Mouse (Mus musculus): ENCODE data around the gene Slc25a20. TPM values are rescaled to one million over a fixed set of nuclear protein-coding genes. Genes with fewer than 3 reads are reported as not detected.

Slc25a20 gene
- polyA plus RNA-seq, 1 experiment = 15.2 TPM

GRCm38 (mm10) chr9:108732462-108732861 lies 70.6 kb downstream of the Slc25a20 start:
- no peak for DNase-seq (ENCODE audit: extremely low spot score in 1 of 2, low spot score in 1 of 2)

Other genes starting within 250 kb of the Slc25a20 start
- gene Ccdc36, start 233.6 kb upstream of the Slc25a20 start, polyA plus RNA-seq (2012; rRNA removed) = 0.86 and 0.98 TPM in 2 replicates
- gene BC048562, start 225.6 kb upstream of the Slc25a20 start, polyA plus RNA-seq (2012; rRNA removed) = not detected in 2 replicates
- 22.3 and 22.6 TPM in 2 replicates for gene Ccdc71, start 201.6 kb upstream of the Slc25a20 start, polyA plus RNA-seq (2012; rRNA removed)
- gene Klhdc8b, start 200.5 kb upstream of the Slc25a20 start, polyA plus RNA-seq (2012; rRNA removed) = 62.5 and 63.7 TPM in 2 replicates
- 36.6 and 38.1 TPM in 2 replicates for gene Lamb2, start 182.4 kb upstream of the Slc25a20 start, polyA plus RNA-seq (2012; rRNA removed)
- 172 TPM in 2 replicates for gene Usp19, start 171.5 kb upstream of the Slc25a20 start, polyA plus RNA-seq (2012; rRNA removed)
- gene Qars, start 154.4 kb upstream of the Slc25a20 start, polyA plus RNA-seq (2012; rRNA removed) = 123 and 126 TPM in 2 replicates
- gene Qrich1, start 145.3 kb upstream of the Slc25a20 start, polyA plus RNA-seq (2012; rRNA removed) = 98.2 and 129 TPM in 2 replicates
- gene Impdh2, start 101.8 kb upstream of the Slc25a20 start, polyA plus RNA-seq (2012; rRNA removed) = 72.2 and 74.4 TPM in 2 replicates
- gene Ndufaf3, start 94.7 kb upstream of the Slc25a20 start, polyA plus RNA-seq (2012; rRNA removed) = 61.2 and 63.4 TPM in 2 replicates
- gene Dalrd3, start 92.2 kb upstream of the Slc25a20 start, polyA plus RNA-seq (2012; rRNA removed) = 259 and 275 TPM in 2 replicates
- gene Wdr6, start 83.3 kb upstream of the Slc25a20 start, polyA plus RNA-seq (2012; rRNA removed) = 114 and 138 TPM in 2 replicates
- 105 TPM in 2 replicates for gene P4htm, start 64.4 kb upstream of the Slc25a20 start, polyA plus RNA-seq (2012; rRNA removed)
- 47.2 and 49.0 TPM in 2 replicates for gene Arih2, start 12.7 kb upstream of the Slc25a20 start, polyA plus RNA-seq (2012; rRNA removed)
- gene Prkar2a, start 27.2 kb downstream of the Slc25a20 start, polyA plus RNA-seq (2012; rRNA removed) = 21.9 and 23.3 TPM in 2 replicates
- 204 and 217 TPM in 2 replicates for gene Ip6k2, start 121.7 kb downstream of the Slc25a20 start, polyA plus RNA-seq (2012; rRNA removed)
- gene Nckipsd, start 146.3 kb downstream of the Slc25a20 start, polyA plus RNA-seq (2012; rRNA removed) = 55.5 and 58.8 TPM in 2 replicates
- gene Celsr3, start 164.2 kb downstream of the Slc25a20 start, polyA plus RNA-seq (2012; rRNA removed) = 67.4 and 74.7 TPM in 2 replicates
- gene Slc26a6, start 191.2 kb downstream of the Slc25a20 start, polyA plus RNA-seq (2012; rRNA removed) = 19.5 and 20.7 TPM in 2 replicates

Data from frontal cortex, adult 2 months (tissue).